Mouse (Mus musculus) monocyte, adult 5-6 weeks (primary cell): Measurements from ENCODE around the gene Agap3. TPM values are rescaled to one million over a fixed set of nuclear protein-coding genes. Genes with fewer than 3 reads are reported as not detected.

ENCODE experiments used
- ATAC-seq: fragments of 153-309, 156-312 bp; replicated peaks from 2 replicates; pipeline ENCODE4 v1.8.0; 2017; ENCODE audit warnings: mild to moderate bottlenecking; ENCODE audit not compliant: low TSS enrichment, insufficient number of reproducible peaks, severe bottlenecking, poor library complexity, low FRiP score
- total RNA-seq: library from RNA; stranded (forward); fragments of 200-1000, 200-491, 200-594 nt; gene quantifications from 3 replicates; pipeline ENCODE4 v1.2.3, GENCODE M21; 2017

Gene Agap3
- 30.5 to 41.8 TPM (median 34.6 TPM) in 3 replicates for total RNA-seq

DNA sequence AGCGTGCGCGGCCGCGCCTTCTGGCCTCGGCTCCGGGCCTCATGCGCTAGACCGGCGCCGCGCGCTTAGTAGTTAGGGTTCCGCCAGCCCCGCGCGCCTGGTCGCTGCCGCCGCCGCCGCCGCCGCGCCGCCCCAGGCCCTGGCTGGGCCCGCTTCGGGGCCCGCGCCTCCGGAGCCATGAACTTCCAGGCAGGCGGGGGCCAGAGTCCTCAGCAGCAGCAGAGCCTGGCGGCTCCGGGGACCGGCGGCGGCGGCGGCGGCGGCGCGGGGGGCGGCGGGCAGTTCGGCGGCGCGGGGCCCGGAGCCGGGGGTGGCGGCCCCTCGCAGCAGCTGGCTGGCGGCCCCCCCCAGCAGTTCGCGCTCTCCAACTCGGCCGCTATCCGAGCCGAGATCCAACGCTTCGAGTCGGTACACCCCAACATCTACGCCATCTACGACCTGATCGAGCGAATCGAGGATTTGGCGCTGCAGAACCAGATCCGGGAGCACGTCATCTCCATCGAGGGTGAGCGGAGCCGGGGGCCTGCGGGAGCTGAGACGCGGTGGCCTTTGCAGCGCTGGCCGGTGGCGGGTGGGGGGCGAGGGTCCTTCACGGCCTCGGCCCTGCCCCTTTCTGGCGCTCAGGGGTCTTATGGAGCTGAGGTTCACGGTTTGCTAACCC is at the start of gene Agap3:
Agap3 (plus strand) TSS at position 148 of the 661 bp plus-strand sequence.
- no peak for ATAC-seq

DNA sequence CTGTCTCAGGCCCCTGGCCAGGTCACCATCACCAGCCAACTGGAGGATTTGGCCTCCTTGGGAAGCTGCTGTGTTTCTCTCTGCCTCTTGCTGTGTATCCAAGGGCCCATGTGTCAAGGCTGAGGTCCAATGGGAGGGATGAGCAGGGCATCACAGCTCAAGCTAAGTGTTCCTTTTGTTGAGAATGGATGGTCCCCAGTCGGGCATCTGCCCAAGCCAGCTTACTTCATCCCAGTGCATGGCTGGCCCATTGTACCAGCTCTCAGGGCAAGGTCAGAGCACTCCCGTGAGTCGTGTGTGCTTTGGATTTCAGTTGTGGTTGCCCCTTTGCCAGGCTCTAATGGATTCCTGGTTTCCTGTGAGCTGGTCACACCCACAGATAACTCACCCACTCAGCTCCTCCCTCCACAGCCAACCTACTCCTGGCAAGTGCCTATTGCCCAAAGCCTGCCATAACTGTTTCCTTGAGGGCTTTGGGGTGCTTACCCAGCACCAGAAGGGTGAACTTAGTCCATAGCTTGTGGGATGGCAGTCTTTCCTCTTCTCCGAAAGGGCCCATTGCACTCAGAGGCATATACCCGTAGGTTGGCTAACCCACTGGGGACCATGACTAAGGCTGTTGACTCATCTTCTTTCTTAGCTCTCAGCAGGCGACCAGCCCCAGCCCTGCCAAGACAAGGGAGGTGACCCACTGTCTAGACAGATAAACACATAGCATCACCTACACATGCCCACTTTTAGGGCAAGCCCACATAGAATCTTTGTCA is 47.2 kb upstream of the Agap3 start:
- no peak for ATAC-seq

DNA sequence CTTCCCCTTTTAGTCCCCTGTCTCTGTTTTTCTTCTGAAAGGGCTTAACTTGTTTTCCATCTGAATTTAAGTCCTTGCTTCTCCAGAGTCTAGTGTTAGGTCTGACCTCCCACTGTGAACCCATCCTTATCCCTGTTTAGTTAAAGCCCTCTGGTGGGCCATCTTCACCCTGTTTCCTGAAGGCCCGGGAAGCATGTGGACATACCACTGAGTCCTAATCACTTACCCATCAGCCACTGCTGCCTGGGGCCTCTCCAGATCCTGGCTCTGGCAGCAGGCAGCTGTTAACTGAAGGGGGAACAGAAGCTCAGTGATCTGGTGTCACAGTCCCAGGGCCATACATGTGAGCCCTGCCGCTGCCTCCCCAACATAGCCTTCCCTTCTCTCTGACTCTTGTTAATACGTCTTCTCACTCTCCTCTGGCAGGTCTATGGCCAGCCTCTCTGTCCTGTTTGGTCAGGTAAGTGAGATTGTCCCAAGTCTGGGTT is 46.5 kb upstream of the Agap3 start:
- ATAC-seq, result no peak

DNA sequence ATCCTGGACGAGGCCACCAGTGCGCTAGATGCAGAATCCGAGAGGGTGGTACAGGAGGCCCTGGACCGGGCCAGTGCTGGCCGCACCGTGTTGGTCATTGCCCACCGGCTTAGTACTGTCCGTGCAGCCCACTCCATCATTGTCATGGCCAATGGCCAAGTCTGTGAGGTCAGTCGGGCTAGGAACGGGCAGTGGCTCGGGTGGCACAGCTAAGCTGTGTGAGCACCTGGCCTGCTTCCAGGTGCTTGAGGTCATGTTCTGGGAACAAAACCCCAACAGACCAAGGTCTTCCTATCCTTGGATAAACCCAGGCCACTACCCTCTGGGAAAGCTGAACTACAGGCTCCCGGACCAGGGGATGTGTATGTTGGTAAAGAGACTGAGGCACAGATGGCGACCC is 43.3 kb upstream of the Agap3 start:
- ATAC-seq, result no peak

DNA sequence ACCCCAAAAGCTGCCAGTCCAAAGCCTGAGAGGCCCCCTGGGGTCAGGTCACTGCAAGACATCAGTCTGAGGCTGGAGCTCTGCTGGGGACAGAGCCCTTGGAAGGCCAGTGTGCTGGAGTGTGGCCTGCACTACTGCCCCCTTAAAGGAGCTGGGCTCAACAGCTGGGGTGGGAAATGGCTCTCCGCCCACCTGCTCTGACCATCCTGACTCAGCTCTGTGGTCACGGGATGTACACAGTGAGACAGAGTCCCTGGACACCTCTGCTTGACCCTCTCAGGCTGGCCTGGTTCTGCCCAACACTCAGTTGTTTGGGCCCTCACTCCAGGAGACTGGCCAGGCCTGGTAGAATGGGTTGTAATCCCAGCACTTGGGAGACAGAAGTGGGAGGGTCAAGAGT is 42.5 kb upstream of the Agap3 start:
- no peak for ATAC-seq

DNA sequence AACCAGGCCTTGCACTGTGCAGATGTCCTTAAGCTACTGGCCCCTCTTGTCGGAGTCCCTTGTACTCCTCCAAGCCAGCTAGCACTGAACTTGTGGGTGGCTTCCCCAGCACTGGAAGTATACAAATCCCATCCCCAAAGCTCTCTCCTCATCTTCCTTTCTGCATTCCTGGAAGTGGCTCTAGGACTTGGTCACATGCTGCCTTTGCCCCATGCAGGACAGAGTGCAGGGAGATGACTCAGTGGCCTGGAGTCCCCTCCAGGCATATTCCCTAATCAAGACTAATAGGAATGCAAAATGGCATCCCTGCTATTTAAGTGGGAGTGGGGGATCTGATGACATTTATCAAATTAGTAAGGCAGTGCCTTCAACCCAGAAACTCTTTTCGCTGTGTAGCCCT is 39.9 kb upstream of the Agap3 start:
- no peak for ATAC-seq

DNA sequence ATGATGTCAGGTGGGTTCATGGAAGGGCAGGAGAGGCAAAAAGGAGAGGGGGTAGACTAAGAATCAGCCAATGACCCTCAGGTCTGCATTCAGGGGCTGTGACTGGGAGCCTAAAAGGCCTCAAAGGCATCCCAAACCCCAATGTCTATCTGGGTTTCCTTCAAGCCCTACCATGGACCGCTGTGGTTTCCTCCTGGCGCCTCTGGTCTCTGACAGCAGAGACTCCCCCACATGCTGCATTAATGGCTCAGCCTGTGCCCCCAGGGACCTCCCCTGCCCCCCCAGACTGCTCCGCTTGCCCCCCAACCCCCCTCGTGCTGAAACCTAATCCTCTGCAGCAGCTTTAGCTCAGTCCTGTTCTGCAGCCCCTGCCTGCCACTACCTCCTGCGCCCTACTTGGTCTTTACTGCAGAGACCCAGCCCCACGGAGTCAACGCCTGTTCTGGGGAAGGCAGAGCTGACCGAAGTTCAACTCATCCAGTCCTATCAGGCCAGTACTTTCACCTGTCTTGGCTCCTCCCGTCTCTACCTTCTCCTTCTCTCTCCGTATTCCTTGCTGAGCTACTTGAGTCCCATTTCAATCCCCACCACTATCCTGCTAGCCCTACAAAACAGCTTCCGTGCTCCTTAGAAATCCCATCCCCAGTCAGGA is 38.8 kb upstream of the Agap3 start, which contains the start of gene Asic3:
Asic3 (plus strand) TSS at position 351 of the 652 bp plus-strand sequence.
- no peak for ATAC-seq

DNA sequence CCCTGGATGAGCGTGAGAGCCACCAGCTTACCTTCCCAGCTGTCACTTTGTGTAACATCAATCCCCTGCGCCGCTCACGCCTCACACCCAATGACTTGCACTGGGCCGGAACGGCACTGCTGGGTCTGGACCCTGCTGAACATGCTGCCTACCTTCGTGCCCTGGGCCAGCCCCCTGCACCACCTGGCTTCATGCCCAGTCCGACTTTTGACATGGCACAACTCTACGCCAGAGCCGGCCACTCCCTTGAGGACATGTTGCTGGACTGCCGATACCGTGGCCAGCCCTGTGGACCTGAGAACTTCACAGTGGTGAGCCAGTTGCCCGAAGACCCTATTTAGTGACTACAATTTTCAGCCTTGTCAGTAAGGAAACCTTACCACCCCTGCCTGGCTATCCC is 38.0 kb upstream of the Agap3 start:
- no peak for ATAC-seq

DNA sequence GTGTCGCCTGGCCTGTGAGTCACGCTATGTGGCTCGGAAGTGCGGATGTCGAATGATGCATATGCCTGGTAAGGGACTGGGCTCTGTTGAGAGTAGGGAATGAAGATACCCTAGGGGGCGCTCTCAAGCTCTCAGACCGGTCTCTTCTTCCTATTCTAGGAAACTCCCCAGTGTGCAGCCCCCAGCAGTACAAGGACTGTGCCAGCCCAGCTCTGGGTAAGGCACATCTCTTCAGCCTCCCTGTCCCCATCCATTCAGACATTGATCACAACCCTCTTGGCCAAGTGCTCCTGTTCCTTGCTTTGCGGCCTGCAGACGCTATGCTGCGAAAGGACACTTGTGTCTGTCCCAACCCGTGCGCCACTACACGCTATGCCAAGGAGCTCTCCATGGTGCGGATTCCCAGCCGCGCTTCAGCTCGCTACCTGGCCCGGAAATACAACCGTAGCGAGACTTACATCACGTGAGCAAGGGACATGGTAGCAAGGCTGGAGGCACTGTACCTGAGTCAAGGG is 35.7 kb upstream of the Agap3 start:
- peak; percentile 36; the same call in 1 of the 2 replicates for ATAC-seq

DNA sequence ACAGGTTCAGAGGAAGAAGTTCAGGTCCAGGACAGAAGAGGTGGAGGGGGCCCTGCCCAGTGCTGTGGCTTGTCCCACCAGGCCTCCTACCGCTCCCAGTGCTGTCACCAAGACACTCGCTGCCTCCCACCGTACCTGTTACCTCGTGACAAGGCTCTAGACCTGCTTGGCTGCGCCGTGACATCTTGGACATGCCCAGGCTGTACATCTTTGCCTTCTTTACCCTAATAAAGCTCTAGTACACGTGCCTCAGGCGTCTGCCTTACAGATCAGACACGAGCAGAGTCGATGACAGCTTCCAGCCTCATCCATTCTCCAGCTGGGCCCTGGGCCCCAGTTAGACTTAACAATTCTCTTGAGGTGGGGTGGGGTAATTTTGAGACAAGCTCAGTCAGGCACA is 34.4 kb upstream of the Agap3 start:
- no peak for ATAC-seq

DNA sequence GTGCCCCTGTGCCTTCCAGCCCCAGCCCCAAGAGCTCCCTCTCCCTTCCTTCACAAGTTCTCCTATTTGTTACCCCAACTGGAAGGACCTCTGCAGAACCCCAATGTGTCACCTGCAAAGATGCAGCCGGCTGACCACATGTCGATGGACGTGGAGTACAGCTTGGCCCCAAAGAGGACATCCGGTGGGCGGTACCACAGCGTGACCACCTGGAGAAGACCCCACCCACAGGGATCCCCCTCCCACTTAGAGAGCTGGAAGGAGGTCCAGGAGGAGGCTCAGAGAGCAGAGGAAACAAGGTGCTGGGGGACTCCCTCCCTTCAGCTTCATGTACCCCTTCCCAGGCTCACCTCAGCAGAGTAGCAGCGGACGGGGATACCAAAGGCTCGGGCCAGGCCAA is 31.6 kb upstream of the Agap3 start:
- no peak for ATAC-seq

DNA sequence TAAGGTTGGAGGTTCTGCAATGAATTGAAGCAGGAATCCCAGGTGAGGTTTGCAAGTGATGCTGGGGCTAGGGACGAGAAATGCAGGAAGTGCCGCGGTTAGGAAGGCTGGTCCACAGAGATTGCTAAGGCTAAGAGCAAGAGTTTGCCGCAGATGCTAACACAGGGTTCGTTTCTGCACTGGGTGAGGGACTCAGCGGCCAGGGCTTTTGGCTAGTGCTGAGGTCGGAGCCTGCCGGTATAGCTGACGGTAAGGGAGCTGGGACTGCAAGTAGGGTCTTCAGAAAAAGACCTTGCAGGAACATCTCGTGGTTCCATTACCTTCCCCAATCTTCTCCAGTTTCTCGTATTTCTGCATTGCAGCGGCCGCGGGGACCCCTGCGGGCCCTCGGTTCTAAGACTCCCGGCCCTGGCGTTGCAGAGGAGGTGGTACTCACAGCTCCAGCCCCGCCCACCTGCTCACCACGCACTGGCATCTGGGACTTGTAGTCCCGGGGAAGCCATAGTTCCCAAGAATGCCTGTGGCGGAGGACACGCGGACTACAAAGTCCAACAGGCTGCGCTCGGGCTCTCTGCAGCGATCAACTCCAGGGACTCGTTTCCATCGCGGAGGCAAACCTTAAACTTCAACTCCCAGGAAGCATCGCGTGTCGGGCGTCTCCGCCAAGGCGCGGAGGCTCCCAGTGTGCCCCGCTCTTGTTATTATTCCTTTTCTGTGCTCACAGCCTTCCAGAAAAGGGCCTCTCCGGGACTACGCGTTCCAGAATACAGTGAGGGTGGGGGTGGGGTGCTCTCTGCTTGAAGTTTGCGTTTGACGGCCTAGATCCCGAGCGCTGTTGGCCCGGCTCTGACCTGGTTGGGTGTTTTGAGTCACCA is 28.6 kb upstream of the Agap3 start, which contains the start of the genes Cdk5 and Slc4a2:
Cdk5 (minus strand) TSS at position 402 of the 875 bp plus-strand sequence.
Slc4a2 (plus strand) TSS at position 709 of the 875 bp plus-strand sequence.
- peak; percentile 93 for ATAC-seq

DNA sequence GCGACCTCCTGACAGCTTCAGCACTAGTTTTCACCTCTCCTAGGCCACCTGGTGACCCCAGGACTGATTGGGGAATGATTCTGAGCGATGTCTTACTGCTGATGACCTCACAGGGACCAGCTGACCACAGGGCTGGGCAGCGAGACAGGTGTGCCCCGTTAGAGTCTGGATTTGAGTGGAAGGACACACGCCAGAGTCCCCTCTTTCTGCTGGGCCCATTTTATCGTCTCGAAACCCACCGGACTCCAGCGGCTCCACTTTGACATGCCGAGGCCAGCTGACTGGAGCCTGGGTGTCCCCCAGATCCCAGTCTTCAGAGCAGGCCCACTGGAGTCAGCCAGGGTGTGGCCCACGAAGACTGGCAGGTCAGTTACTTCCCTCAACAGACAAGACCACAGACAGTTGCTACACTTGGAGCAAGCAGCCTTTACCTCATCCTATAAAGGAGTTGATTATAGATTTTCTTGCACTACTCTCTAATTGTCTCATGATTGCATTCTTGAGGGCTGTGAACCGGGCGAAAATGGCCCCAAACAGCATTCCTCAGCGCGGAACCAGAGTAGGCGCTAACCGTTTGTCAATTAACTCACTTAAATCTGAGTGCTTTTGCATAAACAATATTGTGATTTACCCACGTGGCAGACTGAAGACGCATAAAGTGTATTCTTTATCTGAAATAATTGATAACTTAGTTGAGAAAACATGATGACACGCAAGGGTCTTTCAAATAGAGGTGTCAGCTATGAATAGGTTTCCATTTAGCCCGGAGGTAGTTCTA is 27.8 kb upstream of the Agap3 start:
- ATAC-seq, result 0 out of 2 replicates have a peak, but pooled peaks have one; percentile 23

DNA sequence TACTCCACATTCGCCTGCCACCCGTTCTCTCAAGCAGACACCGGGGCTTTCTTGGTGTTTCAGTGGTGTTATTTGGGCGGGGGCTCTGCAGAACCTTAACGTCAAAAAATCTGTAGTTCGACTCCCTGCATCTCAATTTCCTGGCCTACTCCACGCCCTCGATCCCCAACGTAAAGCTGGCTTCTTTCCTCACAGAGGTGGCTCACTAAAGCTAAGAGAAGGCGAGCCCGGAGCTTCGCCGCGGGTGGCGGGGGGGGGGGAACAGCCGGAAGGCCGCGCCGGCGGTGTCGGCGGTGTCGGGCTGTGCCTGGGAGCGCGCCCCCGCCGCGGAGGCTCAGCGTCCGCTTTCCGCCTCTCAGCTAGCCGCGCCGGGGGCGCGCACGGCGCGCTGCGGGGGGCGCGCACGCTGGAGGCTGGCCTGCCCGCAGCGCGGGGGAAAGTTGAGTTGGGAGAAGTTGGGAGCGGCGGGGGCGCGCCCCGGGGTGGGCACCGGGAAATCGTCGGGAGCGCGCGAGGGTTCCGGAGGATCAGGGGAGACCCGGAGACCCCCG is 27.0 kb upstream of the Agap3 start:
- ATAC-seq, result no peak

DNA sequence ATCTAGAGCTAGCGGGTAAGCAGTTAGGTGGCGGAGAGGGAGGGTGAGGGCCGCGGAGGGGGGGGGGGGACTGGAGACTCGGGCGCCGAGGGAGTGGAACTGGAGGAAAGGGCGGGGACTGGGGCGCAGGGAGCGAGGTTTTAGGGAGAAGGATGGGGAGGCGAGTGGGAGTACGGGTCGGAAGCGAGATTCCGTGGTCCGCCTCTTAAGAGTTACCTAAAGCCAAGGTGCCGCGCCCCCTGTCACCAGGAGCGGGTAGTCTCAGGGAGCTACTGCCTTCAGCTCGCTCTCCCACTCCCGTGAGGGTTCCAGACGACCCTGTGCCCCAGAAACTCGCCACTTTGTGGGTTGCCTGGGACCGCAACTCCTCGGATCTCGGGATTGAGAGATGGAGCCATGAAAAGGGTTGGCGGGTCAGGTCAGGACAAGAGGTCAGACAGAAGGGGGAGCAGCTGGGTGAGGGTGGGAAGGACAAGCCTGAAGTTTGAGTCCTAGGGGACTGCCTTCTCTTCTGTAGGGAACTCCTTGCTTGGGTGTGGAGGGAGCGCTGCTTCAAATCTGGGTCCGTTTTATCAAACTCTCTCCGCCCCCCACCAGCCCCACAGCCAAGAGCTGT is 26.4 kb upstream of the Agap3 start:
- ATAC-seq, result no peak

DNA sequence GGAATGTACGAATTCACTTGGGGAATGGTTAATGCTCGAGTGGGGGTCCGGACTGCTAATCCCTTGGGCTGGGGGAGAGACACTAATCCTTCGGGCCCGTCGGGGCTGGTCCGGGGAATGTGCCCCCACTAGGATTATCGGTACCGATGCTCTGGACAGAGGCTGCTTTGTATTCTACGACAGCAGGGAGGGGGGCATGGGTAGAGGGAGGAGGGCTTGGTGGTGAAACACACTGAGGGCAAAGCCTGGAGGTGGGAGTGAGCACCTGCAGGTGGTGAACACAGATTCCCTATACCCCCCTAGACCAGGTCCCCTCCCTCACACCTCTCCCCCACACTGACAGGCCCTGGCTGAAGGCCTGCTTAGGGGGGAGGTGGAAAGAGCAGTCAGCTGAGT is 25.9 kb upstream of the Agap3 start:
- ATAC-seq, result no peak
